Mouse (Mus musculus) subcutaneous adipose tissue, adult 2 months (tissue): ENCODE measurements around the gene Enah. TPM values are rescaled to one million over a fixed set of nuclear protein-coding genes. Genes with fewer than 3 reads are reported as not detected.

Experiments
- polyA plus RNA-seq: library from polyadenylated mRNA; depleted of rRNA; stranded (reverse); fragments of >200 nt; gene quantifications from 2 replicates; pipeline ENCODE4 v1.2.3, GENCODE M21; 2012; ENCODE audit warnings: low replicate concordance; rRNA removed

Gene Enah
- polyA plus RNA-seq = 3.3 and 17.9 TPM in 2 replicates

GRCm38 (mm10) chr1:182019926-182020801, at the start of gene Enah:
Enah (minus strand) TSS chr1:182019990.

Other genes with a start within 250 kb of the Enah start
- gene Lbr, start 176.9 kb downstream of the Enah start, polyA plus RNA-seq = 17.6 and 27.4 TPM in 2 replicates
- gene Srp9, start 104.7 kb upstream of the Enah start, polyA plus RNA-seq = 34.0 and 40.5 TPM in 2 replicates
- gene Vmn1r1, start 144.5 kb upstream of the Enah start, polyA plus RNA-seq = not detected in 2 replicates